Mouse (Mus musculus): ENCODE results near the gene Steap1. TPM values are rescaled to one million over a fixed set of nuclear protein-coding genes. Genes with fewer than 3 reads are reported as not detected.
A peak's percentile ranks its signal among the peaks of the same experiment; 100 is the strongest.

Steap1 gene
- polyA plus RNA-seq, 1 experiment from 2014 or later = 4.8 TPM

DNA sequence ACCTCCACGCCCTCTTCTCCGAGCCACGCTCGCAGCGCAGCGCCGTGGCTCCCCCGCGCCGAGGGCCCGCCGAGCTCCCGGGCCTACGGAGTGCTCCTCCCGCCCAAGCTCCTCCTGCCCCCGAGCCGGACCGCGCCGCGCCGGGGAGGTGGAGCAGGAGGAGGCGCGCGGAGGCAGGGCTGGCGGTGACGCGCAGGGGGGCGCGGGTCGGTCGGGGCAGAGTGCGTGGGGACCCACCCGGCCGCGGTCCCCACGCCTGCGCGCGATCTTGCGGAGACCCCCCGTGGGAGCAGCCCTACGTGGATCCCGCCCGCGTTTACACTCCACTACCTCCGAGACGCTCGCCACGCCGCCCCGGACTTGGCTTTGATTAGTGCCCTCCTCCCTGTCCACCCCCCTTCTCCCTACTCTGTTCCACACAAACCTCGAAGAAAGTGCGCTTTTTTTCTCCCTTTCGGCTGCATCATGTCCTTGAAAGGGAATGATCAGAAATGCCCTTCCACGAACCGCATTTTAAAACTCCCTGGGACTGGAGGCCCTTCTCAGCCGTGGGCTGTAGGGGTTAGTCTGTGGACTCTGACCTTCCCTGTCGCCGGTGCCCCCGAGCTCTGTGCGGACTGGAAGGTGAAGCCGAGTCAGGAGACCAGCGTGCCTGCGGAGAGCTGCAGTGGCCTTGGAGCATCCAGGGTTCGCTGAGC lies 55.0 kb downstream of the Steap1 start, which contains the start of gene Steap2:
Gene Steap2, minus strand, starts transcription at position 623 of the 698 bp plus-strand sequence.
- under 1% methylated on average over 65 of the region's 66 CpGs for WGBS
- Histone ChIP-seq H3K27ac (ENCODE audit: low read depth, low read length) (peak within 1 kb of the TSS; percentile 18; the same call in 1 of the 2 replicates), H3K27me3 (ENCODE audit: control insufficient read depth, insufficient read depth, low read length) (no peaks in the 10 kb centered on the region; the same call in 1 of the 2 replicates), H3K9me3 (ENCODE audit: control insufficient read depth, low read length) (no peaks in the 10 kb centered on the region), H3K9ac (ENCODE audit: low read length) (peak within 1 kb of the TSS; percentile 84), H3K4me2 (ENCODE audit: low read depth, low read length, severe bottlenecking) (peak within 1 kb of the TSS; percentile 85), H3K4me3 (ENCODE audit: low read depth, low read length) (peak within 1 kb of the TSS; percentile 72), H3K4me1 (replicated peaks; ENCODE audit: control insufficient read depth, insufficient read depth, low read length) (no peaks in the 10 kb centered on the region), H3K36me3 (ENCODE audit: control insufficient read depth, insufficient read depth, low read length) (no peaks in the 10 kb centered on the region)
- ATAC-seq (replicated peaks; ENCODE audit: low FRiP score) (peak; percentile 92), DNase-seq (ENCODE audit: low spot score) (peak; percentile 75)

DNA sequence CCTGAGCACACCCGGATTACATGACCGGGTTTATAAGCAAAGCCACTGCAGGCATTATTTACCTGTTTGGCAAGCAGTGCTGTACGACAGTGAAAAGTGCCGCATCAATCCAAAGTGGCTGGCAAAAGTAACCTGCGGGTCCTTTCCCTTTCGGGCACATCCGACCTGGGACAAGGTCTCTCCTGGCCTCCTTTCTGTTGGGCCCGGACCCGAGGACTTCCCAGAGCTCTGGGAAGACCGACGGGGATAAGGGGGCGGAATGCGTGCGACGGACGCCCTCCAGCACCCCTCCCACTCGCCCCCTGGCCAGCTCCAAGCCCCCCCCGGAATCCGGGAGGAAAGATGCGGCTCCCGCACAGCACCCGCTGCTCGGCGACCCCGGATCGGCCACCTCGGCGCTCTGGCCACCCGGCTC lies 55.6 kb downstream of the Steap1 start:
- Histone ChIP-seq H3K9me3 (ENCODE audit: control insufficient read depth, low read length) (no peaks in the 10 kb centered on the region), H3K4me2 (ENCODE audit: low read depth, low read length, severe bottlenecking) (peak overlapping the region; percentile 85), H3K4me3 (ENCODE audit: low read depth, low read length) (peak overlapping the region; percentile 72), H3K27me3 (ENCODE audit: control insufficient read depth, insufficient read depth, low read length) (no peaks in the 10 kb centered on the region; the same call in 1 of the 2 replicates), H3K27ac (ENCODE audit: low read depth, low read length) (peak overlapping the region; percentile 18; the same call in 1 of the 2 replicates), H3K4me1 (replicated peaks; ENCODE audit: control insufficient read depth, insufficient read depth, low read length) (no peaks in the 10 kb centered on the region), H3K9ac (ENCODE audit: low read length) (peak overlapping the region; percentile 84), H3K36me3 (ENCODE audit: control insufficient read depth, insufficient read depth, low read length) (no peaks in the 10 kb centered on the region)
- WGBS = under 1% methylated on average over 27 of the region's 29 CpGs
- peak; percentile 69; the same call in 1 of the 2 replicates for ATAC-seq (replicated peaks; ENCODE audit: low FRiP score)
- DNase-seq (ENCODE audit: low spot score) = peak; percentile 68

DNA sequence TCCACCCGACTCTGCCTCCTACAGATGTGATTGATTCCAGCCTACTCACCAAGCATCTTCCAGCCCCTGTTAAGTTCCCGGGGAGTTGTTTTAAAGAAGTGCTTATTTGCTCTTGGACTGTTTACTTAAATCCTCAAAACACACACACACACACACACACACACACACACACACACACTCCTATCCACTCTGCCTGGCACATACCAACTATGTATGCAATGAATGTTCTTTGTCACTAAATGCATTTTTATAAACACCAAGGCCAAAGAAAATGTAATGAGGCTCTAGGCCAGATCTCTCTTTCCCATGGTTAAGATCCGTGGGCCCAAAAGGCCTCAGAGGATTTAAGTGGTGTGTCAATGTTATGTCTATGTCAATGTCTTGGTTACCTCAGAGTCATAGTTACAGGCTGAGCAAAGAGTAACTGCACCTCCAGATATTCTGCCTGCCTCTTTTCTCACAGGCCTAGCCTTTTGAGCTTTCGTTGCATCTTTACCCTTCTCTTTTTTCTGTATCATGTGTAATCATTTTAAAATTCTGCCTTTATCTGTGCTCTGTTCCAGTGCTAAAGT lies 56.9 kb downstream of the Steap1 start:
- 65% methylated on average over 4 of the region's 4 CpGs for WGBS
- no peak for ATAC-seq (replicated peaks; ENCODE audit: low FRiP score)
- no peak overlapping the region for H3K4me3 ChIP-seq (ENCODE audit: low read depth, low read length)

DNA sequence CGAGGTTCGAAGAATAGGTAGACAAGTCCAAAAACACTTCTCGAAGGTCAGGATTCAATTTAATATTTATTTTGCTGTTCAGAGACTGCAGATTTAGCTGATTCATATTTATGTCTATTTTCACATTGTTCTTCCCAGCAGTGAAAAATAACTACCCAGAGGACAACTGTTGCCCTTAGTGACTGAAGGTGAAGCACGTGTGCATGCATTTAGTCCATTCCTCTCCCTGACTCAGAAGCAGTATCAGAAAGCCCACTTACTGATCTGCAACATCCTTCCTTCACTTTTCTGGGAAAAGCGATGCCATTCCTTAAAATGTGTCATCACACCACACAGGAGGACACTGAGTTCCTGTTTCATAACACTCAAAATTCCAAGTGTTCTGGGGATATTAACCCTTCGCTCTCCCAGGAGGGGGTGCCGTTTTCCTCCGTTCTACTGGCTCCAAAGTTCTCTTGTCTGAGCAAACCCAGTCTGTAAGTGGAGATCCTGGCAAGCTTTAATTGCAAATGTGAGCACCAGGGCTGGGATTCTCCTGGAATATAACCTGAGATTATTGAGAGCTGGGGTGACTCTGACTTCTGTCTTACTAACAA lies 60.1 kb downstream of the Steap1 start:
- Histone ChIP-seq H3K27ac (ENCODE audit: low read depth, low read length) (no peak overlapping the region), H3K4me2 (ENCODE audit: low read depth, low read length, severe bottlenecking) (no peak overlapping the region), H3K27me3 (ENCODE audit: control insufficient read depth, insufficient read depth, low read length) (no peaks in the 10 kb centered on the region; the same call in 1 of the 2 replicates), H3K4me3 (ENCODE audit: low read depth, low read length) (no peak overlapping the region), H3K36me3 (ENCODE audit: control insufficient read depth, insufficient read depth, low read length) (no peaks in the 10 kb centered on the region), H3K4me1 (replicated peaks; ENCODE audit: control insufficient read depth, insufficient read depth, low read length) (no peaks in the 10 kb centered on the region), H3K9me3 (ENCODE audit: control insufficient read depth, low read length) (no peaks in the 10 kb centered on the region), H3K9ac (ENCODE audit: low read length) (no peak overlapping the region)
- no peak for ATAC-seq (replicated peaks; ENCODE audit: low FRiP score)
- no peak for DNase-seq (ENCODE audit: low spot score)
- whole genome bisulfite sequencing = 80% methylated on average over 8 of the region's 8 CpGs

More for the DNA sequence above, 56.9 kb downstream of the Steap1 start:
- no peak overlapping the region for H3K9ac ChIP-seq (ENCODE audit: low read length)
- H3K36me3 ChIP-seq (ENCODE audit: control insufficient read depth, insufficient read depth, low read length) = no peaks in the 10 kb centered on the region
- no peaks in the 10 kb centered on the region for H3K4me1 ChIP-seq (replicated peaks; ENCODE audit: control insufficient read depth, insufficient read depth, low read length)
- H3K27me3 ChIP-seq (ENCODE audit: control insufficient read depth, insufficient read depth, low read length) = no peaks in the 10 kb centered on the region; the same call in 1 of the 2 replicates
- H3K4me2 ChIP-seq (ENCODE audit: low read depth, low read length, severe bottlenecking) = no peak overlapping the region
- no peaks in the 10 kb centered on the region for H3K9me3 ChIP-seq (ENCODE audit: control insufficient read depth, low read length)
- H3K27ac ChIP-seq (ENCODE audit: low read depth, low read length) = no peak overlapping the region
- no peak for DNase-seq (ENCODE audit: low spot score)

DNA sequence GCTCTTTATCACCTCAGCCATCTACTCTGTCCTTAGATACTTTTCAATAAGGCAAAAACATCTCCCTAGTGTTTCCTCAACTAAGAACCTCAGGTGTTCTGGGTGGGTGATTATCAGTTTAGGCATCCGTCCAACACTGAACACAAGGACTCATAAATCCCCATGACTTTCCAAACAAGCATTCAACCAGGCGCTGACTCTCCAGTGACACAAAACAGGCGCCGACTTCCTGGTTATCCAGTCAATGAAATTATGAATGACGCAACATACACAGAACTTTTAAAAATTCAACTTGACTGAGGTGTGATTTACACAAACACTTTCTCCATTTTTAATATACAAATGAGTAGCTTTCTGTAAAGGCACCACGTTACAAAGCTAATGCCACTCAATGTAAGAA lies 60.9 kb downstream of the Steap1 start:
- no peak for ATAC-seq (replicated peaks; ENCODE audit: low FRiP score)
- no peaks in the 10 kb centered on the region; the same call in 1 of the 2 replicates for H3K27me3 ChIP-seq (ENCODE audit: control insufficient read depth, insufficient read depth, low read length)
- 90% methylated on average over 6 of the region's 6 CpGs for WGBS

DNA sequence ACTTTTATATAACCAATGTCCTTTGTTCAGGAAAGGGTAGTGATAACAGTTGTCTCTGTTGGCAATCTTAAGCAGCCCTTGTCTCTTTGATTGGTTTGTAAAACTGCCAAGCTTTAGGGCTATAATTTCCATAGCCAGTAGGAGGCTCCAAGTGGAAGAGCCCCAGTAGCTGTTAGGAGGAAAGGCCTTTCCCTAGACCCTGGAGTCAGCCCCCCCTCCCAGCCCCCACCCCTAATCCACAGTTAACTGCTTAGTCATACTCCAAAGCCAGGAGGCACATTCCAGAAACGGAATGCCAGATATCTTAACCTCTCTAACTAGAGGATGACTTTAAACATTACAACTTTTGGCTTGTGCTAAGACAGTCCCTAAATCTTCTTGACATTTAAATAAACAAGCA lies 62.2 kb downstream of the Steap1 start:
- Histone ChIP-seq H3K9ac (ENCODE audit: low read length) (no peak overlapping the region), H3K27me3 (ENCODE audit: control insufficient read depth, insufficient read depth, low read length) (no peaks in the 10 kb centered on the region), H3K4me1 (replicated peaks; ENCODE audit: control insufficient read depth, insufficient read depth, low read length) (no peaks in the 10 kb centered on the region), H3K4me2 (ENCODE audit: low read depth, low read length, severe bottlenecking) (no peak overlapping the region), H3K36me3 (ENCODE audit: control insufficient read depth, insufficient read depth, low read length) (no peaks in the 10 kb centered on the region), H3K27ac (ENCODE audit: low read depth, low read length) (no peak overlapping the region), H3K9me3 (ENCODE audit: control insufficient read depth, low read length) (no peaks in the 10 kb centered on the region), H3K4me3 (ENCODE audit: low read depth, low read length) (no peak overlapping the region)
- WGBS = 20% methylated on average over 1 of the region's 1 CpGs
- DNase-seq (ENCODE audit: low spot score) (no peak), ATAC-seq (replicated peaks; ENCODE audit: low FRiP score) (0 out of 2 replicates have a peak, but pooled peaks have one; percentile 18)

More for the DNA sequence above, 60.9 kb downstream of the Steap1 start:
- no peak overlapping the region for H3K4me2 ChIP-seq (ENCODE audit: low read depth, low read length, severe bottlenecking)
- H3K36me3 ChIP-seq (ENCODE audit: control insufficient read depth, insufficient read depth, low read length) = no peaks in the 10 kb centered on the region
- DNase-seq (ENCODE audit: low spot score) = no peak
- H3K4me3 ChIP-seq (ENCODE audit: low read depth, low read length) = no peak overlapping the region
- H3K9ac ChIP-seq (ENCODE audit: low read length) = no peak overlapping the region
- H3K9me3 ChIP-seq (ENCODE audit: control insufficient read depth, low read length) = no peaks in the 10 kb centered on the region
- H3K4me1 ChIP-seq (replicated peaks; ENCODE audit: control insufficient read depth, insufficient read depth, low read length) = no peaks in the 10 kb centered on the region
- no peak overlapping the region for H3K27ac ChIP-seq (ENCODE audit: low read depth, low read length)

Other genes with a start within 250 kb of the Steap1 start
- gene Cldn12, start 234.4 kb downstream of the Steap1 start, polyA plus RNA-seq (2014; fragmentation: Nextera tagmentation; extraction: Ambion mirVana) = 34.9 and 41.3 TPM in 2 replicates
- gene Gtpbp10, start 189.8 kb downstream of the Steap1 start, polyA plus RNA-seq (2014; fragmentation: Nextera tagmentation; extraction: Ambion mirVana) = 36.0 and 40.7 TPM in 2 replicates
- 3.5 and 4.7 TPM in 2 replicates for gene Gm8773, start 175.5 kb downstream of the Steap1 start, polyA plus RNA-seq (2014; fragmentation: Nextera tagmentation; extraction: Ambion mirVana)
- 3.9 and 7.0 TPM in 2 replicates for gene Cfap69, start 85.1 kb downstream of the Steap1 start, polyA plus RNA-seq (2014; fragmentation: Nextera tagmentation; extraction: Ambion mirVana)
- 7.8 and 8.0 TPM in 2 replicates for gene Steap2, start 54.7 kb downstream of the Steap1 start, polyA plus RNA-seq (2014; fragmentation: Nextera tagmentation; extraction: Ambion mirVana)